Mouse (Mus musculus) erythroblast, adult 5-6 weeks (primary cell): ENCODE data around the gene Ppara. TPM values are rescaled to one million over a fixed set of nuclear protein-coding genes. Genes with fewer than 3 reads are reported as not detected.

Experiments
- ATAC-seq: replicated peaks from 2 replicates; pipeline ENCODE4 v1.8.0; 2016; ENCODE audit warnings: moderate number of reproducible peaks, mild to moderate bottlenecking, moderate TSS enrichment, inconsistent platforms; ENCODE audit not compliant: poor library complexity, low FRiP score, severe bottlenecking
- total RNA-seq, 2 experiments: library from RNA; stranded (forward) in 1 of 2; stranded (reverse) in 1 of 2; fragments of 150-400 nt in 1 of 2; fragments of 200-764, 138-1000 nt in 1 of 2; gene quantifications; 2 replicates each; pipeline versions ENCODE4 v1.2.3 to v1.2.4; 2015 to 2017; ENCODE audit warnings: low replicate concordance in 2 of 2

Gene Ppara
- total RNA-seq, 2 experiments from 2014 or later, result not detected

- no peak for ATAC-seq
Observed at GRCm38 (mm10) chr15:85720366-85720841, 14.4 kb upstream of the Ppara start.

- ATAC-seq, result no peak
Observed at GRCm38 (mm10) chr15:85724271-85725165, 10.3 kb upstream of the Ppara start.

- ATAC-seq, result no peak
Observed at GRCm38 (mm10) chr15:85728224-85728623, 6.6 kb upstream of the Ppara start.

GRCm38 (mm10) chr15:85729256-85729655 lies 5.5 kb upstream of the Ppara start:
- no peak for ATAC-seq

- no peak for ATAC-seq
Observed at GRCm38 (mm10) chr15:85730027-85730426, 4.8 kb upstream of the Ppara start.

- no peak for ATAC-seq
Observed at GRCm38 (mm10) chr15:85731885-85732603, 2.7 kb upstream of the Ppara start.

GRCm38 (mm10) chr15:85732604-85732968 lies 2.2 kb upstream of the Ppara start:
- no peak for ATAC-seq

GRCm38 (mm10) chr15:85733686-85734085 lies 1.1 kb upstream of the Ppara start:
- ATAC-seq, result no peak

- ATAC-seq, result no peak
Observed at GRCm38 (mm10) chr15:85734148-85734547, 635 bp upstream of the Ppara start.

- ATAC-seq, result peak; percentile 43; the same call in 1 of the 2 replicates
Observed at GRCm38 (mm10) chr15:85735063-85735835, 466 bp downstream of the Ppara start.

GRCm38 (mm10) chr15:85735836-85736190 lies 1.0 kb downstream of the Ppara start:
- ATAC-seq, result no peak

GRCm38 (mm10) chr15:85736506-85736905 lies 1.7 kb downstream of the Ppara start:
- no peak for ATAC-seq

- no peak for ATAC-seq
Observed at GRCm38 (mm10) chr15:85738416-85738815, 3.6 kb downstream of the Ppara start.

GRCm38 (mm10) chr15:85738939-85739338 lies 4.2 kb downstream of the Ppara start:
- ATAC-seq, result no peak

- ATAC-seq, result no peak
Observed at GRCm38 (mm10) chr15:85742608-85743007, 7.8 kb downstream of the Ppara start.

GRCm38 (mm10) chr15:85743946-85744345 lies 9.2 kb downstream of the Ppara start:
- ATAC-seq, result no peak

GRCm38 (mm10) chr15:85746178-85746577 lies 11.4 kb downstream of the Ppara start:
- ATAC-seq, result no peak

- no peak for ATAC-seq
Observed at GRCm38 (mm10) chr15:85746671-85747070, 11.9 kb downstream of the Ppara start.

GRCm38 (mm10) chr15:85747951-85748350 lies 13.2 kb downstream of the Ppara start:
- no peak for ATAC-seq

- ATAC-seq, result no peak
Observed at GRCm38 (mm10) chr15:85748466-85748865, 13.7 kb downstream of the Ppara start.
